Mouse (Mus musculus): ENCODE results near the gene Sf1.

The Sf1 gene

DNA sequence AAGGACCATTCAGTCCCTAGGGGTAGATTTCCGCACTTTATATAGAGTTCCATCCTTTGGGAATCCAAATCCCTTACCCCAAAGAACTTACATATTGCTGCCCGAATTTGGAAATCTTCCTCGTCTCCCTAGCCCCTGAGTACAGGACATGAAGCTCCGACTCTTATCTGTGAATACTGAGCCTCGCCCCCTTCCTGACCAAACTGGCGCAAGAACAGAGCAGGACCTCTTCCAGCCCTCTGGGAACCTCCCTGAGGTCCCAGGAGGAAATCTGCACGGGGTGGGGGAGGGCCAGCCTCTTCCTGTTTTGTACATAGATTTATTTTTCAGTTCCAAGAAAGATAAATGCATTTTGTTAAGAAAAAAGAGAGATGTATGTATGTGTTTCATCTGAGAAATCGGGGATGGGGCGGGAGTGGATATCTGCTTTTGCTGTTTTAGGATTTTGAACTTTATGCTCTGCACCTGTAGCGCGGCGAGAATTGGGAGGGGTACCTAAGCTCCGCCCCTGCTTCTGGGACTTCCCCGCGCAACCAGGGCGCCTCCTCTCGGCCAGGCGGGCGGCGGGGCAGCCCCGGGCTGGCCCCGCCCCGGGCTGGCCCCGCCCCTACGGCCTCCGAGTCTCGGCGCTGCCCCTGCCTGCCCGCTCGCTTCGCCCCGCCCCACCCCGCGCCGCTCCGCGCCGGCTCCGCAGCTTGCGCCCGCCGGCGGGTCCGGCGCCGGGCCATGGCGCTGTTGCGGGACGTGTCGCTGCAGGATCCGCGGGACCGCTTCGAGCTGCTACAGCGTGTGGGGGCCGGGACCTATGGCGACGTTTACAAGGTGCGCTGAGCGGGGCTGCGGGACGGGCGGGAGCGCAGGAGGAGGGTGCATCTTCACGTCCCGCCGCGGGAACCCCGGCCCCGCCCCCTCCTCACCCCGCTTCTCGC is 22.7 kb upstream of the Sf1 start, which contains the start of gene Map4k2:
Gene Map4k2 (plus strand): TSS at position 612 of the 929 bp plus-strand sequence.
- CTCF ChIA-PET = interaction anchor here (0.5 to 1.0 kb wide), 3 partner anchors 10 to 18 kb away, joined by 3 to 6 read pairs (median 4); no protein-coding TSS in a partner anchor

GRCm38 (mm10) chr19:6341453-6342077 is 21.9 kb upstream of the Sf1 start:
- CTCF ChIA-PET = interaction anchor here (0.7 to 1.0 kb wide), 2 partner anchors 10 to 17 kb away, joined by 3 to 4 read pairs; no protein-coding TSS in a partner anchor

DNA sequence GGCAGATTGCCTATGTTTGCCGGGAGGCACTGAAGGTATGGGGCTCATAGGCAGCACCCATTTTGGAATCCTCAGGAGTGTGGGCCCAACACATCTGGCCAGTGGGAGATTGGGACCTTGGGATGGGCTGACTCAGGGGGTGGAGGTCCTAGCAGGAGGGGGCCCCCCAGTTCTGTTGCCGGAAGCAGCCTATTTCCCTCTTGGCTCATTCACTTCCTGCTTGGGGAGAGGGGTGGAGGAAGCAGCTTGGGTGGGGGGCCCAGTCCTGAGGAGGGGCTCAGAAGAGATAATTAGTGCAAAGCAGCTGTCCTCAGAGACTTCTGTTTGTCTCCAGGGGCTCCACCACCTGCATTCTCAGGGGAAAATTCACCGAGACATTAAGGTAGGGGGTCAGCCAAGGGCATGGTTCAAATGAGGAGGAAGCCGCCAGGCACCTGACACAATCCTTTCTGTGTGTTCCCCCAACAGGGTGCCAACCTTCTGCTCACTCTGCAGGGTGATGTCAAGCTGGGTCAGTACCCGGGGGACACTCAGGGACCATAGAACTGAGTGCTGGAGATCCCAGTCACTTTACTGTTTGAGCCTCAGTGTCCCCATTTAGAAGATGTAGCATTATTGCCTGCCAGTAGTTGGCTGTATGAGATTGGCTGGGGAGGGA is 21.1 kb upstream of the Sf1 start:
- CTCF ChIA-PET = interaction anchor here (1.0 kb wide), 1 partner anchor 9 kb away, joined by 3 read pairs; no protein-coding TSS in a partner anchor

DNA sequence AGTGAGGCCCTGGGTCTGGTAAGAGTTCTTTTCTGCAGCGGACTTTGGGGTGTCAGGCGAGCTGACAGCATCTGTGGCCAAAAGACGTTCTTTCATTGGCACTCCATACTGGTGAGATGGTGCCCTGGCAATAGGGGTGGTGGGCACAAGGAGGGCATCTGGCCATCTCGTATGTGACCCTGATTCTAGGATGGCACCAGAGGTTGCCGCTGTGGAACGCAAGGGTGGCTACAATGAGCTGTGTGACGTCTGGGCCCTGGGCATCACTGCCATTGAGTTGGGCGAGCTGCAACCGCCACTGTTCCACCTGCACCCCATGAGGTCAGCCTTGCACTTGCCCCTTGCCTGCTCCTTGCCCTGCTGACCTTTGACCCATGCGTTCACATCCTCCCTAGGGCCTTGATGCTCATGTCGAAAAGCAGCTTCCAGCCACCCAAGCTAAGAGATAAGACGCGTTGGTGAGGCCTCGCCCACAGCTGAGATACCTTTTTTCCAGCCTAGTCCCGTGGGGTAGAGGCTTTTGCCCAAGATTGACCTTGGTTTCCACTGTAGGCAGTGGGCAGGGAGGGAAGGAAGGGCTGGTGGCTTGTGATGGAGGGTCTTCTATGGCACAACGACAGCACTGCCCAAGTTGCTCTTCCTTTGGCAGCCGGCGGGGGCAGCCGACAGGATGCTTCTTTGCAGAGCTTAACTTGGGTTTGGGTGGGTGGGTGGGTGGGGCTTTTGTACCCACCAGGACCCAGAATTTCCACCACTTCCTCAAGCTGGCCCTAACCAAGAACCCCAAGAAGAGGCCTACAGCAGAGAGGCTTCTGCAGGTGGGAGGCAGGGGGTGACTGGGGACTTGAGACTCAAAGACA is 20.2 kb upstream of the Sf1 start:
- CTCF ChIA-PET = interaction anchor here (0.6 kb wide), 1 partner anchor 8 kb away, joined by 3 read pairs; no protein-coding TSS in a partner anchor

DNA sequence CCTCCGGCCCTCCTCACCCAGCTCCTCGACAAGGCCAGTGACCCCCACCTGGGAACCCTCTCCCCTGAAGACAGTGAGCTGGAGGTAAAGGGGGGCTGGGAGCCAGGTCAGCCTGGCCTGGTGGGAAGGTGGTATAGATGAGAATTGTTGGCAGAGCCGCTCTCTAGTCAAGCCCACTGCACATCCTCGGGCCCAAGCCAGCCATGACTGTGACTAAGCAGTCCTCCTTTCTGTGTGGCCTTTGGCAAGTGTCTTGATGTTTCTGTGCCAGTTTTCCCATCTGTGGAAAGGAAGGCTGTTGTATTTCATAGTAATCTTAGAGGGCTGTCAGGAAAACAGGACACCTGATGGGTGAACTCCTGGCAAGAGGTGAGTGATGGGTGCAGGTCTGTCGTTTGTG is 19.5 kb upstream of the Sf1 start:
- CTCF ChIA-PET = interaction anchor here (0.6 kb wide), 1 partner anchor 7 kb away, joined by 3 read pairs; no protein-coding TSS in a partner anchor

- CTCF ChIA-PET = interaction anchor here (1.2 kb wide), 1 partner anchor 12 kb away, joined by 4 read pairs; no protein-coding TSS in a partner anchor
Measured at GRCm38 (mm10) chr19:6346023-6346422, 17.5 kb upstream of the Sf1 start.

DNA sequence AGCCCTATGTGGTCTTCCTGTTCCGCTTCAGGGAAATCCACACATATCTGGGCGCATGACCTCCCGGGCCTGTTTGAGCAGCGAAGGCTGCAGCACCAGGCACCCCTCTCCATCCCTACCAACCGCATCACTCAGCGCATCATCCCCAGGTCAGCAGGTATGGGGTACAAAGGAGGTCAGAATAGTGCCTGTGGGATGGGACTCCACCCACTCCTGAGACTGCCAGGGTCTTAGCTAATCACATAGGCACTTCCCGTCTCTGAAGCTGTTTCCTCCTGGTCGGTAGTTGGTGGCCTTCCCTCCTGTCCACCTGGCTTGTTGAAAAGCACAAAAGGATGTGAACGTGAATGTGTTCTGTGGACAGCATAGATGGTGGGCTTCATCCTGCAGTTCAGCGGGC is 16.8 kb upstream of the Sf1 start:
- CTCF ChIA-PET = no interaction called here

GRCm38 (mm10) chr19:6347615-6348014 is 15.9 kb upstream of the Sf1 start:
- CTCF ChIA-PET = no interaction called here

DNA sequence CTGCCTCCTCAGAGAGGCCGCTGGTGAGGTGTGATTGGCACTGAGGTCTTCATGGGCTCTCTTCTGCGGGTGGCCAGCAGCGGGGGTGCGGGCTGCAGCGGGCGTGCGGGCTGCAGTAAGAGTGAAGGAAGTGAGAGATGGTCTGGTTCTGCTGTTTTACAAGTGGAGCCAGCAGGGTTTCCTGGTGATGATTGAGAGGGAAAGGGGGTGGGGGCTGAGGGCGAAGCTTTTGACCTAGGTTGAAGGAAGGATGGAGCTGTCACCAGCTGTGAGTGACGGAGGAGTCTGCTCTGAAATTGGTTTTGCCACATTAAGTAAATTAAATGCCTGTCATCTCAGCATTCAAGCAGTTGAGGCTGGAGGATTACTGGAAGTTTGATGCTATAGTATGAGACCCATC is 14.8 kb upstream of the Sf1 start:
- CTCF ChIA-PET = no interaction called here

DNA sequence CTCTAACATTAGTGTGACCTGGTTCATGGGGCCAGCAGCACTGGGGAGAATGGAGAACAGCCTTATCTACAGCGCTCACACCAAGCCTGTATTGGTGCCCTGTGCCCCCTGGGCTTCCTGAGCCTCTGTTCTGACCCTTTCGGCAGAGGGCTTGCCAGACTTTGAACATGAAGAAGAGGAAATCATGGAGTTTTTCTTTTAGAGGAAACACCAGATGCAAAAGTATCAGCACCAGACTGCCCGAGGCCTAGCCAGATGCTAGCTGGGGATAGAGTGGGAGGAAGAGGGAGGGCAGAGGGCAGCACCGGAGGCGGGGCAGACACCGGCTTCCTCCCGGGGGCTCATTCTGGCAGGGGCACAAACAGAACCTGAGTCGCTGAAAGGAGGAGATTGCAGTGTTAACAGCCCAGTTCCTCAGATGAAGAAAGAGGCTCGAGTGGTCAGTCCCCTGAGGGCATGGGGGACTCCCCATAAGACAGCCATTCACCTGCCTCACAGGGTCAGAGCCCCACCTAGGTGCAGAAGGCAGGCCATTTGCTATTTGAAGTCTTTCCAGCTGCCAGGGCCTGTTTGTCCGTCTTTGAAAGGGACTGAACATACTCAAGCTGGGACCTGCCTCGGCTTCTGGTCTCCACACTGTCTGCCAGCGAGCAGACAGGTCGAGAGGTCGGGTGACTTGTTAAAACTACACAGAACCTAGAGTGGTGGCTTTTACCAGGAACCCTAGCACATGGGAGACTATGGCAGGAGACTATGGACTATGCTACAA is 14.1 kb upstream of the Sf1 start:
- CTCF ChIA-PET = no interaction called here

DNA sequence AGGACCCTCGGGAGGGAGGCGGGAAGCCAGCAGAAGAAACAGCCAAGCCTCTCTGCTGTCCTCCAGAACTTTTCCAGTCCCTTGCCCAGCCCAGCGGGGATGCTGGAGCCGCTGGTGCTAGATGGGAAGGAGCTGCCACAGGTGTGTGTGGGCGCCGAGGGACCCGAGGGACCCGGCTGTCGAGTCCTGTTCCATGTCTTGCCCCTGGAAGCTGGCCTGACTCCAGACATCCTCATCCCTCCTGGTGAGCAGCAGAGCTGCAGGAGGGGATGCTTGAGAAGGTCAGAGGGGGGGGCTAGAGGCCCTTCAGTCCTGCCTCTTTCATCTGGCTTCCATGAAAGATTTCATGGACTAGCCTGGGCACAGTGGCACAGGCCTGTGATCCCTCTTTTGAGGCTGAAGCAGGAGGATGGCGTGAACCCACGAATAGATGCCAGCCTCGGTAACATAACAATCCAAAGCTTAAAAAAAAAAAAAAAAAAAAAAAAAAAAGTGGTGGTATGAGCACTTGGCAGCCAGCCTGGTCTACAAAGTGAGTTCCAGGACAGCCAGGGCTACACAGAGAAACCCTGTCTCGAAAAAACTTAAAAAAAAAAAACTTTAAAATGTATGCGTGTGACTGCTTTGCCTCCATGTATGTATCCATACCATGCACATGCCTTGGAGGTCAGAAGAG is 11.9 kb upstream of the Sf1 start:
- CTCF ChIA-PET = interaction anchor here (0.6 to 1.0 kb wide), 4 partner anchors 8 to 210 kb away, joined by 3 to 4 read pairs (median 3); no protein-coding TSS in a partner anchor

GRCm38 (mm10) chr19:6352107-6352505 is 11.4 kb upstream of the Sf1 start:
- CTCF ChIA-PET = interaction anchor here (1.0 kb wide), 1 partner anchor 10 kb away, joined by 3 read pairs; no protein-coding TSS in a partner anchor

DNA sequence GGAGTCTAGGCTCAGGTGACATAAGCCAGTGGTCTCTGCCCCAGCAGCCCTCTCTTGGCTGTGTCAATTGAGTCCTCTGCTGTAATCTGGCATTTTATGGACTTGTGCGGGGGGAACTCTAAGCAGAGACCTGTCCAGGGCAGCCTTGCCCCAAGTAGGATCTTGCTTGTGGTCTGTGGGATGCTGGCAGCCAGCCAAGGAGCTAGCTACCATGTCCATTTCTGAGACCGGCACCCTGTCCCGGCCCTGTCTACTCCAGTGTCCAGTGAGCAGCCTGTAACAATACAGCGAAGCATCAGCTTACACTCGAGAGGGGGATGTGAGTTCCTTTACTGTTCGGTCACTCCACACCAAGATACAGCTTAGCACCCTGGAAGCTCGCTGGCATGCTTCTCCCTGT is 9.5 kb upstream of the Sf1 start:
- CTCF ChIA-PET = no interaction called here

DNA sequence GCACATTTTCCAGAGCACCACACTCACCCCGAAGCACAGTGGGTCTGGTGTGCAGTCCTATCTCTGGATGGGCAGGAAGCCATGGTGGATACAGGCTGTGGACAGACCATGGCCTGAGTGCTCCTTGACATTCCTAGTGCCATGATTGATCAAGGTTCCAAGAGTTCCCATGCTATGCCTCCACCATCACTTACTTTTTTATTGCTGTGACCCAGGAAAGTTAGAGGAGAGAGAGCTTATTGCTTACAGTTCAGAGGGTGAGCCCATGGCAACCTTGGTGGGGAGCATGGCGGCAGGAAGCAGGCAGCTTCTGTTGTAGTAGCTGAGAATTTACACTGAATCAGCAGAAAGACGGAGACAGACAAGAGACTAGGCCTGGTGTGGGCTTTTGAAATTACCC is 2.2 kb upstream of the Sf1 start:
- CTCF ChIA-PET = no interaction called here

DNA sequence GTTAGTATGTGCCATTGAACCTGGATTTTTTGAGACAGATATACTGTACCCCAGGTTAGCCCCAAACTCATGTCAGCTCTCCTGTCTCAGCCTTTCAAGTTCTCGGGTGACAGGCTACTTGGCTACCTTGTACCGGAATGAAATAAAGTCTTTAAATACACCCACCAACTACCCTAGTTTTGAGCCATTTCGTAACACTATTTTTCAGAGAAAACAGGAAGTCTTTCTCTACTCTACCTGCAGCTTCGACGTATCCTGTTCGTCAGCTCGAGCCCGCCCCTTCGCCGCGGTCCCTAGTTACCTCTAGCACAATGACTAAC is 439 bp upstream of the Sf1 start:
- CTCF ChIA-PET = no interaction called here

DNA sequence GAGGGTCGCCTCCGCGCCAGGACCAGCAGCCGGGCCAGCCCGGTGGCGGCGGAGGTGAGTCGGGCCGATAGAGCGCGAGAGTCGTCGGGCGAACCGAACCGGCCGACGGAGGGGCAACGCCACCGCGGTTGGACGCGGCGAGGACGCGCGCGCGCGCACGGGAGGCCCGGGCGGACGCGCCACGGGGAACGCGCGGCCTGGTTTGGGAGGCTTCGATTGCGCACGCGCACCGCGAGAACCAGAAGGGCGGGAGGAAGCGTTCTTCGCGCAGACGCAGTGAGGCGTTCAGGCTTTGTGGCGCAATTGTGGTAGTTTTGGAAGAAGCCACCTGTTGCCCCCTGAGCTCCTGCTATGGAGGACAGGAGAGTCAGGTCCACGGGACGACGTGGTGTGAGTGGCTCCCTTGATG is 831 bp downstream of the Sf1 start:
- CTCF ChIA-PET = no interaction called here

- CTCF ChIA-PET = no interaction called here
Measured at GRCm38 (mm10) chr19:6364842-6365241, 1.4 kb downstream of the Sf1 start.

DNA sequence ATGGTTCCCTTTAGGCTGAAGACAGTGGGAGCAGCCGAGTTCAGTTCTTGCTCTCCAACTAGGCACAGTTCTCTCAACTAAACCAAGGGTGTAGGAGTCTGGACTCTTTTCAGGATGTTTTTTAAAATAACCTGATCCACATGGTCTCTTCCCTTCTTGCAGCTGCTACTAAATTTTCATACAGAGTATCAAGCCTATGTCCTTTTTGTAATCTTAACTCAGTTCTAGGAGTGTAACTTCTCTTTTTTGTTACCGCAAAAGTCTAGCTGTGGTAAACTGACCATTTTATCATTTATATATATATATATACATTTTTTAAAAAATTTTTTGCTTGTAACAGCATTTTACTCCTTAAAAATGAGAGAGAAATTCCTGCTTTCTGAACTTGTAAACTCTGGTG is 6.7 kb downstream of the Sf1 start:
- CTCF ChIA-PET = interaction anchor here (0.5 kb wide), 1 partner anchor 19 kb away, joined by 3 read pairs; no protein-coding TSS in a partner anchor

DNA sequence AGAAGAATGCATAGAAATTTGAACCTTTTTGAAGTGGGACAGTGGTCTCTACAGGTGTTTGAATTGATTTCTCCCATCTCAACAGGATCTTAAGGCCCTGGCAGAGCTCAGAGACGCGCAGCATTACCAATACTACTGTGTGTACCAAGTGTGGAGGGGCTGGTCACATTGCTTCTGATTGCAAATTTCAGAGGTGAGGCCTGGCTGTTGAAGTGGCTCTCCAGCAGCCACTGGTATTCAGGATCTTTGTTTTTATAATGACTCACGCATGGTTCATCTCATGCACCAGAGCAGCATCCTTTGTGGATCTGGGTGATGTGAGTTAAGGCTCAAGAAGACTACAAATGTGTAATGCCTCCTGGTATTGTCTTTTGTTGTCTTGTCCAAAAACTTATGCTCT is 8.9 kb downstream of the Sf1 start:
- CTCF ChIA-PET = no interaction called here

All from spleen, embryonic (tissue).